Mouse (Mus musculus) lung, embryonic 15.5 days (tissue): ENCODE measurements around the gene Dsn1. TPM values are rescaled to one million over a fixed set of nuclear protein-coding genes. Genes with fewer than 3 reads are reported as not detected.
A peak's percentile ranks its signal among the peaks of the same experiment; 100 is the strongest.

Experiments used
- ATAC-seq: fragments of 200-750 bp; cut with Nextera tagmentation; 2 replicates; pipeline ENCODE4 v1.8.0; 2017; ENCODE audit warnings: moderate number of reproducible peaks, borderline replicate concordance; ENCODE audit not compliant: low FRiP score, low TSS enrichment; ENCODE audit errors: extremely low read depth
- H3K27ac ChIP-seq: fragments of 300-500 bp; sonication (generic); 2 replicates; pipeline ENCODE4 v1.5.1; 2015; ENCODE audit warnings: moderate library complexity, mild to moderate bottlenecking, inconsistent platforms
- H3K27me3 ChIP-seq: fragments of 300-500 bp; sonication (generic); 2 replicates; pipeline ENCODE4 v1.6.1; 2015; ENCODE audit warnings: inconsistent platforms
- H3K36me3 ChIP-seq: fragments of 300-500 bp; sonication (generic); 2 replicates; pipeline ENCODE4 v1.6.1; 2015; ENCODE audit warnings: inconsistent platforms
- H3K4me1 ChIP-seq: fragments of 300-500 bp; sonication (generic); 2 replicates; pipeline ENCODE4 v1.6.1; 2015; ENCODE audit warnings: inconsistent platforms
- H3K4me2 ChIP-seq: fragments of 300-500 bp; sonication (generic); 2 replicates; pipeline ENCODE4 v1.6.1; 2015; ENCODE audit warnings: inconsistent platforms, mild to moderate bottlenecking, moderate library complexity
- H3K4me3 ChIP-seq: fragments of 300-500 bp; sonication (generic); 2 replicates; pipeline ENCODE4 v1.5.1; 2015; ENCODE audit warnings: mild to moderate bottlenecking, inconsistent platforms
- H3K9ac ChIP-seq: fragments of 300-500 bp; sonication (generic); 2 replicates; pipeline ENCODE4 v1.6.1; 2015; ENCODE audit warnings: inconsistent platforms
- H3K9me3 ChIP-seq: fragments of 300-500 bp; sonication (generic); 2 replicates; pipeline ENCODE4 v1.6.1; 2016; ENCODE audit warnings: inconsistent platforms
- WGBS: fragments of 180-500 bp; shearing (Covaris S2); methylation state at CpG from one replicate; pipeline ENCODE4 v1.1.7; 2015; 5-methylcytosine and 5-hydroxymethylcytosine counted together
- polyA plus RNA-seq: library from polyadenylated mRNA; unstranded; fragments of >200 nt; fragmentation: Nextera tagmentation; extraction: Ambion mirVana; gene quantifications from 2 replicates; pipeline ENCODE4 v1.2.1, GENCODE M21; 2015

Gene Dsn1
- 39.0 and 40.9 TPM in 2 replicates for polyA plus RNA-seq

- under 1% methylated on average over 56 of the region's 56 CpGs for WGBS
- H3K4me2 ChIP-seq, result peak within 1 kb of the TSS; percentile 80
- ATAC-seq, result peak; percentile 80
Measured at GRCm38 (mm10) chr2:157006511-157007233, at the start of gene Dsn1. Gene Dsn1 (minus strand): TSS chr2:157007154.

GRCm38 (mm10) chr2:157055721-157056120 is 48.8 kb upstream of the Dsn1 start:
- peaks cover 59% of the 10 kb centered on the region for H3K4me1 ChIP-seq
- H3K9me3 ChIP-seq, result no peaks in the 10 kb centered on the region
- ATAC-seq, result no peak
- WGBS, result 84% methylated on average over 6 of the region's 6 CpGs
- no peaks in the 10 kb centered on the region for H3K27me3 ChIP-seq
- H3K9ac ChIP-seq, result no peak overlapping the region
- no peak overlapping the region for H3K4me3 ChIP-seq
- H3K27ac ChIP-seq, result peak overlapping the region; percentile 86; the same call in 1 of the 2 replicates
- peaks cover 48% of the 10 kb centered on the region for H3K36me3 ChIP-seq
- H3K4me2 ChIP-seq, result no peak overlapping the region

More at GRCm38 (mm10) chr2:157006511-157007233, at the start of gene Dsn1:
- Histone ChIP-seq H3K36me3 (peaks cover 25% of the 10 kb centered on the region), H3K27ac (peak within 1 kb of the TSS; percentile 76), H3K9me3 (no peaks in the 10 kb centered on the region), H3K27me3 (no peaks in the 10 kb centered on the region), H3K4me3 (peak within 1 kb of the TSS; percentile 73), H3K4me1 (peaks cover 31% of the 10 kb centered on the region), H3K9ac (peak within 1 kb of the TSS; percentile 70)

- Histone ChIP-seq H3K36me3 (peaks cover 52% of the 10 kb centered on the region), H3K27ac (peak overlapping the region; percentile 86)
- ATAC-seq, result peak; percentile 29
Measured at GRCm38 (mm10) chr2:157054816-157055215, 47.9 kb upstream of the Dsn1 start.

GRCm38 (mm10) chr2:157054297-157054696 is 47.3 kb upstream of the Dsn1 start:
- Histone ChIP-seq H3K27ac (peak overlapping the region; percentile 86), H3K9me3 (no peaks in the 10 kb centered on the region), H3K27me3 (no peaks in the 10 kb centered on the region), H3K4me3 (no peak overlapping the region), H3K4me1 (peaks cover 64% of the 10 kb centered on the region), H3K4me2 (no peak overlapping the region), H3K9ac (no peak overlapping the region), H3K36me3 (peaks cover 52% of the 10 kb centered on the region)
- WGBS, result 51% methylated on average over 8 of the region's 8 CpGs
- peak; percentile 76 for ATAC-seq

More at GRCm38 (mm10) chr2:157054816-157055215, 47.9 kb upstream of the Dsn1 start:
- Histone ChIP-seq H3K9ac (no peak overlapping the region), H3K27me3 (no peaks in the 10 kb centered on the region), H3K4me3 (no peak overlapping the region), H3K9me3 (no peaks in the 10 kb centered on the region), H3K4me1 (peaks cover 68% of the 10 kb centered on the region), H3K4me2 (no peak overlapping the region)
- WGBS, result 46% methylated on average over 5 of the region's 5 CpGs

GRCm38 (mm10) chr2:157053787-157054186 is 46.8 kb upstream of the Dsn1 start:
- WGBS, result 76% methylated on average over 4 of the region's 4 CpGs
- no peak overlapping the region for H3K4me3 ChIP-seq
- H3K36me3 ChIP-seq, result peaks cover 57% of the 10 kb centered on the region

GRCm38 (mm10) chr2:157053124-157053523 is 46.2 kb upstream of the Dsn1 start:
- peaks cover 55% of the 10 kb centered on the region for H3K4me1 ChIP-seq
- no peaks in the 10 kb centered on the region for H3K9me3 ChIP-seq
- no peaks in the 10 kb centered on the region for H3K27me3 ChIP-seq
- no peak overlapping the region for H3K4me3 ChIP-seq
- ATAC-seq, result no peak
- no peak overlapping the region for H3K4me2 ChIP-seq
- WGBS, result 93% methylated on average over 5 of the region's 5 CpGs
- no peak overlapping the region for H3K27ac ChIP-seq
- no peak overlapping the region for H3K9ac ChIP-seq
- peaks cover 57% of the 10 kb centered on the region for H3K36me3 ChIP-seq

More at GRCm38 (mm10) chr2:157053787-157054186, 46.8 kb upstream of the Dsn1 start:
- no peaks in the 10 kb centered on the region for H3K9me3 ChIP-seq
- H3K9ac ChIP-seq, result no peak overlapping the region
- 0 out of 2 replicates have a peak overlapping the region, but pooled peaks have one; percentile 86 for H3K27ac ChIP-seq
- no peak for ATAC-seq
- peaks cover 61% of the 10 kb centered on the region for H3K4me1 ChIP-seq
- H3K27me3 ChIP-seq, result no peaks in the 10 kb centered on the region
- no peak overlapping the region for H3K4me2 ChIP-seq

- H3K9me3 ChIP-seq, result no peaks in the 10 kb centered on the region
- no peak overlapping the region for H3K4me3 ChIP-seq
- WGBS, result 65% methylated on average over 8 of the region's 8 CpGs
- peaks cover 54% of the 10 kb centered on the region for H3K36me3 ChIP-seq
- H3K9ac ChIP-seq, result no peak overlapping the region
- no peaks in the 10 kb centered on the region for H3K27me3 ChIP-seq
- no peak for ATAC-seq
- no peak overlapping the region for H3K4me2 ChIP-seq
- H3K4me1 ChIP-seq, result peaks cover 52% of the 10 kb centered on the region
- H3K27ac ChIP-seq, result peak overlapping the region; percentile 3; the same call in 1 of the 2 replicates
Measured at GRCm38 (mm10) chr2:157052448-157052847, 45.5 kb upstream of the Dsn1 start.

- H3K9ac ChIP-seq, result no peak overlapping the region
- 0 out of 2 replicates have a peak, but pooled peaks have one; percentile 10 for ATAC-seq
- H3K27me3 ChIP-seq, result no peaks in the 10 kb centered on the region
- H3K9me3 ChIP-seq, result no peaks in the 10 kb centered on the region
- no peak overlapping the region for H3K4me3 ChIP-seq
- H3K4me2 ChIP-seq, result no peak overlapping the region
- 47% methylated on average over 8 of the region's 8 CpGs for WGBS
- peaks cover 65% of the 10 kb centered on the region for H3K36me3 ChIP-seq
- peaks cover 35% of the 10 kb centered on the region for H3K4me1 ChIP-seq
- 0 out of 2 replicates have a peak overlapping the region, but pooled peaks have one; percentile 45 for H3K27ac ChIP-seq
Measured at GRCm38 (mm10) chr2:157049831-157050243, 42.9 kb upstream of the Dsn1 start.

GRCm38 (mm10) chr2:157048395-157049181 is 41.6 kb upstream of the Dsn1 start:
- H3K27me3 ChIP-seq, result no peaks in the 10 kb centered on the region
- 79% methylated on average over 13 of the region's 13 CpGs for WGBS
- H3K4me2 ChIP-seq, result no peak overlapping the region
- H3K9ac ChIP-seq, result no peak overlapping the region
- H3K4me1 ChIP-seq, result peaks cover 30% of the 10 kb centered on the region
- H3K4me3 ChIP-seq, result no peak overlapping the region
- no peaks in the 10 kb centered on the region for H3K9me3 ChIP-seq
- peak overlapping the region; percentile 39; the same call in 1 of the 2 replicates for H3K27ac ChIP-seq
- no peak for ATAC-seq
- H3K36me3 ChIP-seq, result peaks cover 71% of the 10 kb centered on the region

- no peaks in the 10 kb centered on the region for H3K27me3 ChIP-seq
- no peak overlapping the region for H3K27ac ChIP-seq
- H3K36me3 ChIP-seq, result peaks cover 61% of the 10 kb centered on the region
- no peak for ATAC-seq
- H3K4me1 ChIP-seq, result peaks cover 18% of the 10 kb centered on the region
- whole genome bisulfite sequencing, result 86% methylated on average over 5 of the region's 5 CpGs
- no peaks in the 10 kb centered on the region for H3K9me3 ChIP-seq
- no peak overlapping the region for H3K4me2 ChIP-seq
- H3K9ac ChIP-seq, result no peak overlapping the region
- H3K4me3 ChIP-seq, result no peak overlapping the region
Measured at GRCm38 (mm10) chr2:157046956-157047355, 40.0 kb upstream of the Dsn1 start.

GRCm38 (mm10) chr2:157045932-157046331 is 39.0 kb upstream of the Dsn1 start:
- 89% methylated on average over 2 of the region's 2 CpGs for WGBS
- peaks cover 64% of the 10 kb centered on the region for H3K36me3 ChIP-seq
- ATAC-seq, result no peak

GRCm38 (mm10) chr2:157043987-157044386 is 37.0 kb upstream of the Dsn1 start:
- H3K4me3 ChIP-seq, result no peak overlapping the region
- H3K9ac ChIP-seq, result no peak overlapping the region
- no peaks in the 10 kb centered on the region for H3K9me3 ChIP-seq
- H3K27ac ChIP-seq, result no peak overlapping the region
- H3K4me1 ChIP-seq, result peaks cover 17% of the 10 kb centered on the region
- H3K27me3 ChIP-seq, result no peaks in the 10 kb centered on the region
- no peak for ATAC-seq
- H3K4me2 ChIP-seq, result no peak overlapping the region
- H3K36me3 ChIP-seq, result peaks cover 69% of the 10 kb centered on the region

More at GRCm38 (mm10) chr2:157045932-157046331, 39.0 kb upstream of the Dsn1 start:
- Histone ChIP-seq H3K27me3 (no peaks in the 10 kb centered on the region), H3K27ac (no peak overlapping the region), H3K9ac (no peak overlapping the region), H3K4me3 (no peak overlapping the region), H3K4me2 (no peak overlapping the region), H3K4me1 (peaks cover 17% of the 10 kb centered on the region), H3K9me3 (no peaks in the 10 kb centered on the region)
